In the genomic region with DNA sequence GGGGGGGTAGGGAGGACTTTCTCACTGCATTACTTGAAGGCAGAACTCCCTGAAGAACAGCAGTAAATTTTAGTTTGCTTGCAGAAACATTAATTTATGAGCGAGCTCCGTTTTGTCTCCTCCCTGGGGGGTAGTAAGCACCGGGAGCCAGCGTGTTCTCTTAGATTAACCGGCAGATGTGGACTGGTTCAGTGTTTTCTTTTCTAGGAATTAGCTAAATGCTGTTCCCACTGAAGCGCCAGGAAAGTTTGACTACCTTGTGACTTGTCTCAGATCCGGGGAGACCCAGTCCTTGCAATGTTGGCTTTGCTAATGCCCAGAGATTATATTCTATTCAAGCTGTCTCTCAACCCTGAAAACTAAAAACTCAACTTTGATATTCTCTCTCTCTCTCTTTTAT, we compare ENCODE assay signal across 15 mouse cellular contexts. TPM values are rescaled to one million over a fixed set of nuclear protein-coding genes. Genes with fewer than 3 reads are reported as not detected.
"Had no signal": no experiment of that assay in that cellular context is flagged by ENCODE, and none has a peak within 500 bp of the region (broad histone marks: within the 10 kb centered on the region; RNA-seq: fewer than 3 reads in every experiment).

No protein-coding gene starts in this region.

- H3K36me3 ChIP-seq: liver, embryonic 13.5 days; lung, embryonic 15.5 days; midbrain, embryonic 12.5 days had no signal

- H3K4me2 ChIP-seq: midbrain, embryonic 12.5 days had no signal

- H3K4me3 ChIP-seq: liver, embryonic 13.5 days; lung, embryonic 15.5 days; midbrain, embryonic 12.5 days had no signal

- DNase-seq: layer of hippocampus, adult 9-11 months; layer of hippocampus, postnatal 36 days; liver; liver, embryonic 13.5 days; liver, postnatal 0 days; lung, postnatal 14 days; right cerebral cortex, postnatal 14 days; thymus, postnatal 4 days had no signal

- ATAC-seq: hindbrain, embryonic 16.5 days; inflammation-experienced regulatory T-cells, adult 6 months; intestine, postnatal 0 days; liver, postnatal 0 days; midbrain, embryonic 16.5 days had no signal

- H3K9ac ChIP-seq: liver, embryonic 13.5 days; liver, postnatal 0 days; lung, embryonic 15.5 days; midbrain, embryonic 12.5 days had no signal

- H3K27me3 ChIP-seq: liver, embryonic 13.5 days; lung, embryonic 15.5 days had no signal

- H3K9me3 ChIP-seq: liver, embryonic 13.5 days; lung, embryonic 15.5 days; midbrain, embryonic 12.5 days had no signal

- H3K27ac ChIP-seq: liver, embryonic 13.5 days; lung, embryonic 15.5 days; midbrain, embryonic 12.5 days; stomach, postnatal 0 days had no signal

RNA-seq across cellular contexts. Expression of gene Hopx, which starts 26.4 kb away (rescaled TPM):
- polyA plus RNA-seq: midbrain, embryonic 12.5 days had no signal
